ENCODE assay signal across 8 mouse cellular contexts in genomic region chr7:4164090-4164910, GRCm38 (mm10). TPM values are rescaled to one million over a fixed set of nuclear protein-coding genes. Genes with fewer than 3 reads are reported as not detected.
DNase-seq lines count a peak whose midpoint lies in the region; ATAC-seq and TF ChIP-seq lines count a peak whose summit lies in the region.

TSS of gene Cdc42ep5 (minus strand) at chr7:4164860.

- H3K27me3 ChIP-seq in heart, adult 2 months (ENCODE audit: control insufficient read depth, insufficient read depth, low read length), result no peaks in the 10 kb centered on the region
- no peaks in the 10 kb centered on the region for H3K27me3 ChIP-seq in lung, postnatal 0 days (replicated peaks; ENCODE audit: insufficient read depth, low read length)

- DNase-seq in NIH3T3 (ENCODE audit: low read depth), result peak; percentile 87
- DNase-seq in embryo, embryonic 11 days, result peak; percentile 83
- DNase-seq in heart, adult 2 months, result peak; percentile 69 to 75
- DNase-seq in kidney, adult 8-10 months, result peak; percentile 48 to 67
- DNase-seq in lung, postnatal 0 days (ENCODE audit: low spot score), result peak; percentile 90
- peak; percentile 80 for DNase-seq in testis, postnatal 10 days (ENCODE audit: low spot score)
- no peak for DNase-seq in thymus, postnatal 36 days
- no peak for DNase-seq in left cerebral cortex, adult 18-20 months (ENCODE audit: low spot score in 2 of 2)

- no peaks in the 10 kb centered on the region for H3K36me3 ChIP-seq in heart, adult 2 months (ENCODE audit: control insufficient read depth, insufficient read depth, low read length)
- H3K36me3 ChIP-seq in lung, postnatal 0 days (ENCODE audit: insufficient read depth, low read length), result no peaks in the 10 kb centered on the region

- peak within 1 kb of the TSS; percentile 80 for H3K27ac ChIP-seq in heart, adult 2 months
- H3K27ac ChIP-seq in lung, postnatal 0 days (ENCODE audit: low read length), result peak within 1 kb of the TSS; percentile 71

- no peaks in the 10 kb centered on the region for H3K79me2 ChIP-seq in heart, adult 2 months (replicated peaks; ENCODE audit: control insufficient read depth, insufficient read depth, low read length)

- intact Hi-C loops in heart, adult 2 months (cut with DNase I), result loop anchor here (2.0 kb wide), 1 partner anchor 13 kb away; the partner anchor contains the start of gene Leng9

- no peak for TF ChIP-seq EP300 in heart, adult 2 months (IDR thresholded peaks at IDR 0.05; ENCODE audit: insufficient read depth, low read depth, low read length)
- TF ChIP-seq EP300 in lung, postnatal 0 days (IDR thresholded peaks at IDR 0.05), result 0 out of 2 replicates have a peak, but pooled peaks have one; percentile 17

- no peaks in the 10 kb centered on the region for H3K9me3 ChIP-seq in lung, postnatal 0 days (ENCODE audit: low read length)

- peaks cover 1% of the 10 kb centered on the region; the same call in 1 of the 2 replicates for H3K4me1 ChIP-seq in heart, adult 2 months (ENCODE audit: control insufficient read depth, insufficient read depth, low read length)
- no peaks in the 10 kb centered on the region; the same call in 1 of the 2 replicates for H3K4me1 ChIP-seq in lung, postnatal 0 days (ENCODE audit: insufficient read depth, low read depth, low read length)

- no peak for TF ChIP-seq CTCF in heart, adult 2 months (IDR thresholded peaks at IDR 0.05)
- no peak for TF ChIP-seq CTCF in lung, postnatal 0 days (IDR thresholded peaks at IDR 0.05)

- peak within 1 kb of the TSS; percentile 57 for H3K4me3 ChIP-seq in heart, adult 2 months
- H3K4me3 ChIP-seq in lung, postnatal 0 days (ENCODE audit: low read depth, low read length), result peak within 1 kb of the TSS; percentile 54

- peak; percentile 94 for ATAC-seq in lung, postnatal 0 days

- H3K9ac ChIP-seq in heart, adult 2 months (ENCODE audit: low read depth, low read length), result peak within 1 kb of the TSS; percentile 64
- peak within 1 kb of the TSS; percentile 55 for H3K9ac ChIP-seq in lung, postnatal 0 days (replicated peaks; ENCODE audit: low read depth)

- under 1% methylated on average over 20 of the region's 20 CpGs for WGBS in heart, adult 2 months
- WGBS in lung, postnatal 0 days, result under 1% methylated on average over 19 of the region's 20 CpGs

- H3K4me2 ChIP-seq in lung, postnatal 0 days (replicated peaks; ENCODE audit: low read depth, low read length), result peak within 1 kb of the TSS; percentile 85

- peak; percentile 40; the same call in 1 of the 2 replicates for TF ChIP-seq POLR2A in heart, adult 2 months (IDR thresholded peaks at IDR 0.05; ENCODE audit: insufficient read depth, low read depth, low read length)

RNA-seq across cellular contexts. Expression of gene Cdc42ep5, which starts in this region (rescaled TPM):
- total RNA-seq in heart, adult 2 months (2021), result 1 to 10 TPM; 3.1 to 5.8 TPM
- polyA plus RNA-seq in heart, adult 2 months (2012; rRNA removed), result 7.3 and 10.7 TPM in 2 replicates
- 46.7 and 51.1 TPM in 2 replicates for polyA plus RNA-seq in lung, postnatal 0 days (2015; fragmentation: Nextera tagmentation; extraction: Ambion mirVana)
- 1 to 10 TPM; 3.6 to 4.1 TPM for total RNA-seq in left cerebral cortex, adult 18-20 months (2021)

Comparison
In these comparisons a context has a peak if more than half of its experiments do, and no peak if none do; other contexts are left out.
1. DNase-seq: peak in NIH3T3 (single experiment), embryo, embryonic 11 days (single experiment), heart, adult 2 months (2 of 2), kidney, adult 8-10 months (2 of 2), lung, postnatal 0 days (single experiment) and testis, postnatal 10 days (single experiment); none in thymus, postnatal 36 days (0 of 2) and left cerebral cortex, adult 18-20 months (0 of 2).